Mouse (Mus musculus): ENCODE data around the gene Lsp1.

Lsp1 gene

DNA sequence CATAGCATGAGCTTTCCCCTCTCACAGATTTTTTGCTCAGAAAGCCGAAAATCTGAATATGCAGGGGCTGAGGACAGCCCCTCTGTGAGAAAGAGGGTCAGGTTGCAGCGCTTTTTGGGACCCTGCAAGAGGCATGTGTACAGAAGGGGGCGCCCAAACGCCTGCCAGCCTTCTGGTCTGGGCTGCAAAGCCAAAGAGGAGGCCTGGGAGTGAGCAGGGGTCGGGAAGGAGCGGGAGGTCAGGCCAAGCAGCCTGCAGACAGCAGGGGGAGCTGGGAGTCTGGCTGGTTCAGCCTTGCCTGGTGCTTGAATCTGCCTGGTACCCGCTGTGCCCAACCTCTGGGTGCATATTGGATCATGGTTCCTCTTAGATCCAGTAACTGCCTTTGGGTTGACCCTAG, 32.4 kb upstream of the Lsp1 start:
- Histone ChIP-seq H3K4me1 (replicated peaks; ENCODE audit: low read depth, low read length) (peaks cover 9% of the 10 kb centered on the region), H3K4me3 (replicated peaks; ENCODE audit: low read length) (no peak overlapping the region), H3K27me3 (ENCODE audit: insufficient read depth, low read length) (peaks cover 42% of the 10 kb centered on the region), H3K36me3 (ENCODE audit: insufficient read depth, low read length) (no peaks in the 10 kb centered on the region), H3K9me3 (ENCODE audit: low read length) (no peaks in the 10 kb centered on the region)
- peak; percentile 59 for TF ChIP-seq CTCF (conservative IDR thresholded peaks at IDR 0.05; ENCODE audit: low read length)
- no peak for TF ChIP-seq NANOG (IDR thresholded peaks at IDR 0.05; ENCODE audit: borderline replicate concordance, low read length)

DNA sequence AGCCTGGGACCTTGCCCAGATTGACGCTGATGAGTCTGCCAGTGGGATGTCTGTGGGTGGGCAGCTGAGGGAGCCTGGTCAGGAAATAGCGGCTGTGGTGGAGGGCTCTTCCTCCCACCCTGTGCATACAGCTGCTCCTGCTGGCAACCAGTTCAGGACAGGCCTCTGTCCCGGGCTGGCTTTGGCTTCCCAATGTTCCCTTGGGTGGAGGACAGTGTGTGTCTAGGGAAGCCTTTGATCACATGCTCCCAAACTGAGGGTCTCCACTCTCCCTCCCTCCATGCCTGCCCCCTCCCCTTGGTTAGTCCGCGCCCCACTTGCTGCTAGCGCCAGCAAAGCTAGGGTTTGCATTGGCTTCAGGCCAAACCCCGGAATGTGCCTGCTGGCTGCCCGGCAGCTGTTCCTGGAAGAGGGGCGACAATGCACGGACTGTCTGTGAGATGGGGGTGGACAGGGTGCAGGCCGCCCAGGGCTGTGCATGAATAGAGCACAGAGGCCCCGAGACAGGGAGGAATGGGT, 30.4 kb upstream of the Lsp1 start:
- Histone ChIP-seq H3K4me1 (replicated peaks; ENCODE audit: low read depth, low read length) (peaks cover 22% of the 10 kb centered on the region), H3K36me3 (ENCODE audit: insufficient read depth, low read length) (no peaks in the 10 kb centered on the region), H3K27me3 (ENCODE audit: insufficient read depth, low read length) (peaks cover 59% of the 10 kb centered on the region), H3K9me3 (ENCODE audit: low read length) (no peaks in the 10 kb centered on the region), H3K4me3 (replicated peaks; ENCODE audit: low read length) (no peak overlapping the region)
- TF ChIP-seq NANOG (IDR thresholded peaks at IDR 0.05; ENCODE audit: borderline replicate concordance, low read length) (no peak), CTCF (conservative IDR thresholded peaks at IDR 0.05; ENCODE audit: low read length) (no peak), POU5F1 (IDR thresholded peaks at IDR 0.05; ENCODE audit: borderline replicate concordance, low read length) (no peak)

DNA sequence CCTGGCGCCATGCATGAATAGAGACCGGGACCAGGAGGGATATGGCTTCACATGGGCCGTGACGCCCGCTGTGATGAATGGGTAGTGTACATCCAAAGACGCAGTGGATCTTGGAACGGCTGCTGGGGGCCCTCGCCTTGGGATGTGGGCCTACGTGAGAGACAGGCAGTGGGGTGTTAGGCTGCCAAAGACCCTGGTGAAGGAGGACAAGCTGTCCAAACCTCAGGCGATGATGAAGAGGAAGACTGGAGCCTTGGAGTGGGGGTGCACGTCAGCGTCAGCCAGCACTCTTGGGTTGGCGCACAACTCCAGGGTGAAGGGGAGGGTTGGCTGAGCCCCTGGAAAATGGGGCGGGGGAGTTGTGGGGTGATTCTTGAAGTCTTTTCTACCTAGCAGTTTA, 29.5 kb upstream of the Lsp1 start:
- no peaks in the 10 kb centered on the region for H3K36me3 ChIP-seq (ENCODE audit: insufficient read depth, low read length)
- H3K27me3 ChIP-seq (ENCODE audit: insufficient read depth, low read length): peaks cover 60% of the 10 kb centered on the region
- TF ChIP-seq NANOG (IDR thresholded peaks at IDR 0.05; ENCODE audit: borderline replicate concordance, low read length) (no peak), CTCF (conservative IDR thresholded peaks at IDR 0.05; ENCODE audit: low read length) (no peak), POU5F1 (IDR thresholded peaks at IDR 0.05; ENCODE audit: borderline replicate concordance, low read length) (no peak)
- H3K4me1 ChIP-seq (replicated peaks; ENCODE audit: low read depth, low read length): peaks cover 22% of the 10 kb centered on the region
- H3K4me3 ChIP-seq (replicated peaks; ENCODE audit: low read length): no peak overlapping the region
- H3K9me3 ChIP-seq (ENCODE audit: low read length): no peaks in the 10 kb centered on the region

DNA sequence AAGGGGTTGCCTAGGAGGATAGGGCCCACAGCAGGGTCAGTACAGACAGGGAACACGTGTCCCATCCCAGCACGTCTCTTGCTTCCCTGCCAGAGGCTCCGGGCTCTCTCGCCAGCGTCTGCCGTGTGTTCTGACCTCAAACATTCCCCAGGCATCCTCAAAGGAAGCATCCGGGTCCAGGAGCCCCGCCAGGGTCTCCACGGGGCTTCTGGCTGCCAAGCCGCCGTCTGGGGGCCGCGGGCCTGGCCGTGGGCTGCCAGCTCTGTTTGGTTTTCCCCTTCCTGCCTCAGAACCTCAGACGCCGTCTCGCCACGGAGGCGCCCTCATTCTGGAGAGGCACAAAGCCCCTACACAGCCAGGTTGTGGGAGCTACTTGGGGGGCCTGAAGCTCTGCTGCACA, 27.0 kb upstream of the Lsp1 start:
- H3K9me3 ChIP-seq (ENCODE audit: low read length): no peaks in the 10 kb centered on the region
- peak overlapping the region; percentile 62 for H3K4me3 ChIP-seq (replicated peaks; ENCODE audit: low read length)
- H3K4me1 ChIP-seq (replicated peaks; ENCODE audit: low read depth, low read length): peaks cover 21% of the 10 kb centered on the region
- no peaks in the 10 kb centered on the region for H3K36me3 ChIP-seq (ENCODE audit: insufficient read depth, low read length)
- no peak for TF ChIP-seq POU5F1 (IDR thresholded peaks at IDR 0.05; ENCODE audit: borderline replicate concordance, low read length)
- TF ChIP-seq CTCF (conservative IDR thresholded peaks at IDR 0.05; ENCODE audit: low read length): no peak
- no peak for TF ChIP-seq NANOG (IDR thresholded peaks at IDR 0.05; ENCODE audit: borderline replicate concordance, low read length)
- peaks cover 80% of the 10 kb centered on the region for H3K27me3 ChIP-seq (ENCODE audit: insufficient read depth, low read length)

DNA sequence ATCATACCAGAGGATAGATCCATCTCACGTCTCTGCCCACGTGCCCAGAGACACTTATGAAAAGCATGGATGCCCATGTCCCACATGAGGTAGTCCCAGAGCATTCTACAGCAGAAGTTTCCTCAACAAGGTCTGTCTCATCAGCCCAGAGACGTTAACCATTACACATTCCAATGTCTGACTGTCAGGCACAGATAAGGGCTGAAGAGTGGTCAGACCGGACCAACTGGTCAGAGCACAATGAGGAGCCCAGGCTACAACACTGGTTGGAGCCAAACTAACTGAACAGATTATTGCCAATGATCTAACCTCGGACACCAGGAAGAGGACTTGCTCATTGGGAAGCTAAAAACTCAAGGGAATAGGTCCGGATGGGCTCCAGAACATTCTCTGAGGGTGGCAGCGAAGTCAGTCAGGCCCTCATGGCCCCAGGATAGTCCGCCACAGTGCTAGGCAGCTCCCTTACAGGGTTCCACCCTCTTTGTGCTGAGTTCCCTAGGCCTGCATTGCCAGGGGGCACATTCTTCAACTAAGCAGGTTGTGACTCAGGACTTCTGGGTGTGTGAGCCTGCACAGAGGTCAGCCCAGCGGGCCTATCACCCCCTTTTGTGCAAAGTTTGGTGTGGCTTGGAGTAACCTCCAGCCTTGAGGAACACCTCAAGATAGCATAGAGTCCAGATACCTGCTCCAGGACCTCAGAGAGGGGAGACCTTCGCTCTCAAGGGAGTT, 26.3 kb upstream of the Lsp1 start, which contains the start of gene Syt8:
Syt8 (plus strand) TSS at position 714 of the 729 bp plus-strand sequence.
- H3K27me3 ChIP-seq (ENCODE audit: insufficient read depth, low read length): peaks cover 80% of the 10 kb centered on the region
- no peaks in the 10 kb centered on the region for H3K36me3 ChIP-seq (ENCODE audit: insufficient read depth, low read length)
- peaks cover 21% of the 10 kb centered on the region for H3K4me1 ChIP-seq (replicated peaks; ENCODE audit: low read depth, low read length)
- TF ChIP-seq NANOG (IDR thresholded peaks at IDR 0.05; ENCODE audit: borderline replicate concordance, low read length): no peak
- TF ChIP-seq POU5F1 (IDR thresholded peaks at IDR 0.05; ENCODE audit: borderline replicate concordance, low read length): no peak
- no peak for TF ChIP-seq CTCF (conservative IDR thresholded peaks at IDR 0.05; ENCODE audit: low read length)
- no peaks in the 10 kb centered on the region for H3K9me3 ChIP-seq (ENCODE audit: low read length)
- peak within 1 kb of the TSS; percentile 62 for H3K4me3 ChIP-seq (replicated peaks; ENCODE audit: low read length)

DNA sequence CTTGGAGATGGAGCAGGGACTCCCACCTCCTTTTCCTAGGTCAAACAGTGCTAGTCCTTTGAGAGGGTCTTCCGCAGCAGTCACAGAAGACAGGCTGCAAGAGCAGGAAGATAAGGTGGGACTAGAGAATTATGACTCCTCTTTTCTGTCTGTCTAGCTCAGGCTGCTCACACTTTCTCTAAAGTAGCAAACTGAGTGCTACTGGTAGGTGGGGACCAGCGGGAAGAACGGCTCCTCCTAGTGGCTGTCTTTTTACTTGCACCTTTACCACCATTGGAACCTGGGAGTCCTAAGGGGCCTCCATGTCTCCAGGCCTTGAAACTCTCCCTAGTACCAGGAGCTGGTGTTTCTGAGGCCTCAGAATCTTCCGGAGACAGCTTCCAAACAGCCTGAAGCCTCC, 25.1 kb upstream of the Lsp1 start:
- no peaks in the 10 kb centered on the region for H3K9me3 ChIP-seq (ENCODE audit: low read length)
- peaks cover 21% of the 10 kb centered on the region for H3K4me1 ChIP-seq (replicated peaks; ENCODE audit: low read depth, low read length)
- H3K36me3 ChIP-seq (ENCODE audit: insufficient read depth, low read length): no peaks in the 10 kb centered on the region
- no peak overlapping the region for H3K4me3 ChIP-seq (replicated peaks; ENCODE audit: low read length)
- peaks cover 80% of the 10 kb centered on the region for H3K27me3 ChIP-seq (ENCODE audit: insufficient read depth, low read length)
- TF ChIP-seq CTCF (conservative IDR thresholded peaks at IDR 0.05; ENCODE audit: low read length) (peak; percentile 80), POU5F1 (IDR thresholded peaks at IDR 0.05; ENCODE audit: borderline replicate concordance, low read length) (no peak)

DNA sequence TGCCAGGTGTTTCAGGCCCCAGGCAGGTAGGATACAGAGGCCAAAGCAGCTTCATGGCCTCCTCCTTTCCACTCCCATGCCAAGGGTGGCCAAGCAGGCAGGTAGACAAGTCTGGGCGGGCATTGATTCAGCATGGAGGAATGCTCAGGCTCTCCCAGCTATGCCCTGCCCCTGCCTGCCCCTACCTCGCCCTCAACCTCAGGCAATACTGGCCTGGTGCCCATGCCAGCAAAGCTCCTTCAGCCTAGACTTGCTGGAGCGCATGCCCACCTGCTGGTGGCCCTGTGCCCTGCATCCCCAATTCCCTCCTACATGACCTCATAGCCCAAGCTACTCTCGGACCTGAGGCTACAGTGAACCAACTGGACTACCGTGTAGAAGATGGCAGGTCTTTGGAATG, 23.3 kb upstream of the Lsp1 start:
- Histone ChIP-seq H3K27me3 (ENCODE audit: insufficient read depth, low read length) (peaks cover 76% of the 10 kb centered on the region), H3K36me3 (ENCODE audit: insufficient read depth, low read length) (no peaks in the 10 kb centered on the region)
- TF ChIP-seq POU5F1 (IDR thresholded peaks at IDR 0.05; ENCODE audit: borderline replicate concordance, low read length): no peak
- TF ChIP-seq CTCF (conservative IDR thresholded peaks at IDR 0.05; ENCODE audit: low read length): peak; percentile 17

DNA sequence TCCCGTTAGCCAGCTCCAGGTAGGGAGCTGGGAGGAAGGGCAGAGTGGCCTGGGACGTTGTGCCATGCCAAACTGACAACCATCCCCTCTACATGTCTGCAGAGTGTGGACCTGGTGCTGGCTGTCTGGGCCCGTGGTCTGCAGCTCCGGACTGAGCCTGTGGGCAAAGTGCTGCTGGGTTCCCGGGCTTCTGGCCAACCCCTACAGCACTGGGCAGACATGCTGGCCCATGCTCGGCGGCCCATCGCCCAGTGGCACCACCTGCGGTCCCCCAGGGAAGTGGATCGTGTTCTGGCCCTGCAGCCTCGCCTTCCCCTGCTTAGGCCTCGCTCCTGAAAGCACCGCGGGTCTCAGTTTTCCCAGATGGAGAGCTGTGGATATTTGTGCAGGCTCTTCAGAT, 20.6 kb upstream of the Lsp1 start:
- Histone ChIP-seq H3K27me3 (ENCODE audit: insufficient read depth, low read length) (peaks cover 65% of the 10 kb centered on the region), H3K36me3 (ENCODE audit: insufficient read depth, low read length) (no peaks in the 10 kb centered on the region), H3K4me3 (replicated peaks; ENCODE audit: low read length) (no peak overlapping the region), H3K9me3 (ENCODE audit: low read length) (no peaks in the 10 kb centered on the region), H3K4me1 (replicated peaks; ENCODE audit: low read depth, low read length) (peaks cover 13% of the 10 kb centered on the region)
- TF ChIP-seq NANOG (IDR thresholded peaks at IDR 0.05; ENCODE audit: borderline replicate concordance, low read length): no peak

More for the DNA sequence above, 23.3 kb upstream of the Lsp1 start:
- peaks cover 26% of the 10 kb centered on the region for H3K4me1 ChIP-seq (replicated peaks; ENCODE audit: low read depth, low read length)
- H3K4me3 ChIP-seq (replicated peaks; ENCODE audit: low read length): no peak overlapping the region
- no peaks in the 10 kb centered on the region for H3K9me3 ChIP-seq (ENCODE audit: low read length)

DNA sequence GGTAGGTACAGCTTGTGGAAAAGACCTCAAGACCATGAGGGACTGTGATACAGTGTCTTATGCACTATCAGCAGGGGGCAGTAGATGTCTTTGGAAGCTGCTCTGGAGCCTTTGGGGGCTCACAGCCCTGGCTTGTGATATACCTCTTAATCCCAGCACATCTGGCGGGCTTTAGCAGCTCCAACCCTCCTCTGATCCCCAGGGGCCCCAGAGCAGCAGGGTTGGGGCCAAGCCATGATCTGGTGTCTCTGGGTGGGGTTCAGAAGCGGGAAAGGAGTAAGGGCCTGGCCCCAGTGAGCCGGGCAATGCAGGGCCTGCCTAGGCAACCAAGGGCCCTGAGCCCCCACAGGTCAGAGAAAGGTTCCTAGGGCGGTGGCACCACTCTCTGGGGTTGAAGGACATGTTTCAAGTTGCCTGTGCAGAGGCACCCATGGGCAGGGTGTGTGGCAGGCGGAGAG, 19.9 kb upstream of the Lsp1 start:
- H3K4me1 ChIP-seq (replicated peaks; ENCODE audit: low read depth, low read length): peaks cover 13% of the 10 kb centered on the region
- H3K27me3 ChIP-seq (ENCODE audit: insufficient read depth, low read length): peaks cover 67% of the 10 kb centered on the region
- TF ChIP-seq NANOG (IDR thresholded peaks at IDR 0.05; ENCODE audit: borderline replicate concordance, low read length) (no peak), CTCF (conservative IDR thresholded peaks at IDR 0.05; ENCODE audit: low read length) (peak; percentile 14; the same call in 1 of the 2 replicates), POU5F1 (IDR thresholded peaks at IDR 0.05; ENCODE audit: borderline replicate concordance, low read length) (no peak)
- no peaks in the 10 kb centered on the region for H3K9me3 ChIP-seq (ENCODE audit: low read length)
- 0 out of 2 replicates have a peak overlapping the region, but pooled peaks have one; percentile 1 for H3K4me3 ChIP-seq (replicated peaks; ENCODE audit: low read length)
- H3K36me3 ChIP-seq (ENCODE audit: insufficient read depth, low read length): no peaks in the 10 kb centered on the region

Measured in E14TG2a.4 (cell line).